ENCODE assay signal across 10 mouse cellular contexts in genomic region chr11:3227113-3227512, GRCm38 (mm10).
"Had no signal": no experiment of that assay in that cellular context is flagged by ENCODE, and none has a peak within 500 bp of the region (broad histone marks: within the 10 kb centered on the region; RNA-seq: fewer than 3 reads in every experiment).

No protein-coding gene starts in this region.

- ATAC-seq: lung, postnatal 0 days; midbrain, embryonic 13.5 days; midbrain, embryonic 15.5 days had no signal

- DNase-seq: lung, adult 2 months; lung, postnatal 14 days; lung, postnatal 36 days; right cerebral cortex, postnatal 14 days; thymus, adult 2 months; thymus, postnatal 25 days; thymus, postnatal 4 days had no signal
